20 mouse cellular contexts compared by ENCODE assay signal in the genomic region with DNA sequence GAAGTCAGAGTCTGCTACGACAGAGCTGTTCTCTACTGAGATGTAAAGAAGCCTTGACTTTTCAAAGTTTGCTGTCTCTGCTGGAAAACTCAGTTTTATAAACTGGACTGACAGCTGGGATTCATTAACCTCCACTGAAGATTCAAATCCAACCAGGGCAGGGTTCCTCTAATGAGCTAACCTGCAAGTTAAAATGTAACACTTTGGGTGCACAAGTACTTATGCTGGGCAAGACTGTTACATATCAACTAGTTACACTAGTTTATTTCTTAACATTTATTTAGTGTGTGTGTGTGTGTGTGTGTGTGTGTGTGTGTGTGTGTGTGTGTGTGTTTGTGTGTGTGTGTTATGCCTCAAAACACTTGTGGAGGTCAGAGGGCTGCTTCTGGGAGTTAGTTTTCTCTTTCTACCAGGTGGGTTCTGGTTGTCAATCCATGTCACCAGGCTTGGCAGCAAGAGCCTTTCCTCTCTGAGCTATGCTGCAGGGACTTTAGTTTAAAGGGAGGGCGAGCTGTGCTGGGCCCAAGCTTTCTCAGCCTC.
DNase-seq lines count a peak whose midpoint lies in the region; ATAC-seq and TF ChIP-seq lines count a peak whose summit lies in the region.
"Had no signal": no experiment of that assay in that cellular context is flagged by ENCODE, and none has a peak within 500 bp of the region (broad histone marks: within the 10 kb centered on the region; RNA-seq: fewer than 3 reads in every experiment).

No protein-coding gene starts in this region.

- no peak for TF ChIP-seq POLR2A in kidney, adult 2 months (IDR thresholded peaks at IDR 0.05; ENCODE audit: low read depth, low read length)

- H3K4me2 ChIP-seq in hindbrain, embryonic 14.5 days (replicated peaks): no peak overlapping the region
- H3K4me2 ChIP-seq in kidney, embryonic 16.5 days (replicated peaks; ENCODE audit: low read depth, low read length): no peak overlapping the region
- H3K4me2 ChIP-seq: heart, embryonic 11.5 days; limb, embryonic 15.5 days; lung, embryonic 15.5 days had no signal

- WGBS in hindbrain, embryonic 10.5 days: 68% methylated on average over 2 of the region's 2 CpGs
- WGBS in hindbrain, embryonic 14.5 days: 57% methylated on average over 2 of the region's 2 CpGs
- WGBS in kidney, adult 2 months: 58% methylated on average over 2 of the region's 2 CpGs
- WGBS in kidney, embryonic 16.5 days: 79% methylated on average over 2 of the region's 2 CpGs

- H3K4me3 ChIP-seq in hindbrain, embryonic 10.5 days: no peak overlapping the region
- H3K4me3 ChIP-seq in hindbrain, embryonic 14.5 days (replicated peaks; ENCODE audit: low read length): no peak overlapping the region
- no peak overlapping the region for H3K4me3 ChIP-seq in kidney, adult 2 months (ENCODE audit: insufficient read depth, low read depth, low read length)
- no peak overlapping the region for H3K4me3 ChIP-seq in kidney, embryonic 16.5 days (ENCODE audit: low read length)
- H3K4me3 ChIP-seq: limb, embryonic 15.5 days; lung, embryonic 15.5 days had no signal

- no peaks in the 10 kb centered on the region for H3K9me3 ChIP-seq in hindbrain, embryonic 10.5 days
- no peaks in the 10 kb centered on the region for H3K9me3 ChIP-seq in hindbrain, embryonic 14.5 days (ENCODE audit: control insufficient read depth, low read length)
- H3K9me3 ChIP-seq in kidney, embryonic 16.5 days (ENCODE audit: low read length): no peaks in the 10 kb centered on the region
- H3K9me3 ChIP-seq: limb, embryonic 15.5 days; lung, embryonic 15.5 days had no signal

- no peak overlapping the region for H3K9ac ChIP-seq in hindbrain, embryonic 14.5 days
- H3K9ac ChIP-seq in kidney, embryonic 16.5 days (replicated peaks; ENCODE audit: low read length): no peak overlapping the region
- H3K9ac ChIP-seq: limb, embryonic 15.5 days; liver, embryonic 14.5 days; lung, embryonic 15.5 days had no signal

- H3K4me1 ChIP-seq in hindbrain, embryonic 10.5 days (replicated peaks): peaks cover 16% of the 10 kb centered on the region
- no peaks in the 10 kb centered on the region for H3K4me1 ChIP-seq in hindbrain, embryonic 14.5 days (replicated peaks; ENCODE audit: control insufficient read depth, insufficient read depth, low read length)
- H3K4me1 ChIP-seq in kidney, adult 2 months (ENCODE audit: control insufficient read depth, insufficient read depth, low read length): peaks cover 7% of the 10 kb centered on the region; the same call in 1 of the 2 replicates
- H3K4me1 ChIP-seq in kidney, embryonic 16.5 days (ENCODE audit: insufficient read depth, low read length): no peaks in the 10 kb centered on the region
- H3K4me1 ChIP-seq: lung, embryonic 15.5 days had no signal

- peak overlapping the region; percentile 37; the same call in 1 of the 2 replicates for H3K27ac ChIP-seq in hindbrain, embryonic 10.5 days
- H3K27ac ChIP-seq in hindbrain, embryonic 14.5 days: no peak overlapping the region
- peak overlapping the region; percentile 32 for H3K27ac ChIP-seq in kidney, adult 2 months (ENCODE audit: insufficient read depth, low read depth, low read length)
- H3K27ac ChIP-seq in kidney, embryonic 16.5 days (ENCODE audit: low read length): peak overlapping the region; percentile 64
- H3K27ac ChIP-seq: limb, embryonic 15.5 days; liver, embryonic 14.5 days; lung, embryonic 15.5 days had no signal

- H3K27me3 ChIP-seq in hindbrain, embryonic 10.5 days (ENCODE audit: insufficient read depth, poor library complexity, severe bottlenecking): no peaks in the 10 kb centered on the region
- no peaks in the 10 kb centered on the region for H3K27me3 ChIP-seq in hindbrain, embryonic 14.5 days (ENCODE audit: control insufficient read depth, insufficient read depth, low read length)
- no peaks in the 10 kb centered on the region for H3K27me3 ChIP-seq in kidney, adult 2 months (replicated peaks; ENCODE audit: control insufficient read depth, insufficient read depth, low read length)
- no peaks in the 10 kb centered on the region for H3K27me3 ChIP-seq in kidney, embryonic 16.5 days (ENCODE audit: insufficient read depth, low read length)
- H3K27me3 ChIP-seq: limb, embryonic 15.5 days; lung, embryonic 15.5 days had no signal

- TF ChIP-seq CTCF in kidney, adult 2 months (conservative IDR thresholded peaks at IDR 0.05; ENCODE audit: insufficient read depth, insufficient read length, low read depth, low read length): no peak

- no peak for ATAC-seq in hindbrain, embryonic 14.5 days (ENCODE audit: low FRiP score)
- peak; percentile 71 for ATAC-seq in kidney, embryonic 16.5 days (ENCODE audit: low FRiP score, low TSS enrichment)
- ATAC-seq: forebrain, embryonic 14.5 days; midbrain, embryonic 16.5 days had no signal

- no peaks in the 10 kb centered on the region for H3K36me3 ChIP-seq in hindbrain, embryonic 10.5 days
- H3K36me3 ChIP-seq in hindbrain, embryonic 14.5 days (replicated peaks; ENCODE audit: control insufficient read depth, insufficient read depth): no peaks in the 10 kb centered on the region
- no peaks in the 10 kb centered on the region for H3K36me3 ChIP-seq in kidney, adult 2 months (ENCODE audit: control insufficient read depth, insufficient read depth, low read length)
- H3K36me3 ChIP-seq in kidney, embryonic 16.5 days (ENCODE audit: insufficient read depth, low read length): no peaks in the 10 kb centered on the region
- H3K36me3 ChIP-seq: limb, embryonic 15.5 days; lung, embryonic 15.5 days had no signal

- no peak for DNase-seq in hindbrain, embryonic 10.5 days (ENCODE audit: low spot score)
- DNase-seq in hindbrain, embryonic 14.5 days (ENCODE audit: low spot score): no peak
- peak; percentile 87 for DNase-seq in kidney, adult 2 months
- peak; percentile 13 to 29 for DNase-seq in kidney, postnatal 4 days
- no peak for DNase-seq in ovary, postnatal 14 days (ENCODE audit: low spot score)
- DNase-seq in B cell, adult 2 months: no peak
- DNase-seq: adrenal gland, adult 8-10 months; cerebellum, adult 11-12 months; cerebellum, postnatal 36 days; layer of hippocampus, adult 9-11 months; lung, postnatal 4 days; thymus, adult 18-20 months; thymus, postnatal 4 days had no signal

Comparison
In these comparisons a context has a peak if more than half of its experiments do, and no peak if none do; other contexts are left out.
1. DNase-seq: peak in kidney, adult 2 months (single experiment) and kidney, postnatal 4 days (2 of 2); none in hindbrain, embryonic 10.5 days (single experiment), hindbrain, embryonic 14.5 days (single experiment), ovary, postnatal 14 days (single experiment) and B cell, adult 2 months (0 of 2).